Mouse (Mus musculus): Measurements from ENCODE around the gene Acad8.

Gene Acad8

DNA sequence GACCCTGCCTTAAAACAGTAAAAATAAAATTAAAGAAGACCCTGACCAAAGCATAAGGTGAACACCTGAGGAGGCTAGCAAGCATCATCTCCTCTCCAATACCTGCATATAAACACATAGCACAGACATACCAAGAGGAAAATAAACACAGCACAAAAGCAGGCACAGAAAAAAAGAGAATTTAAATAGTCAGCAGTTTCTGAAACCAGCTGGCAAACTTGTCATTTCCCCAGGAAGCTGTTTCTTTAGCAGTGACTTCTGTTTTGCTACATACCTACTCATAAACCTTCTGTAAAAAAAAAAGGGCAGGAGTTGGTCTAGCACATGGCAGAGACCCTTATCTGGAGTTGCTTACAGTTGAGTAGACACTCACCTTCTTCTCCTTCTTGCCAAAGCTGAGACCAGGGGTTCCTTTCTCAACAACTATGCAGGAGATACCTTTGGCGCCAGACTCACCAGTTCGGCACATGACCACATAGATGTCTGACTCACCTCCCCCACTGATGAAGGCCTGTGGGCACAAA lies 14.2 kb downstream of the Acad8 start:
- no peak for DNase-seq (ENCODE audit: inconsistent ontology term)

DNA sequence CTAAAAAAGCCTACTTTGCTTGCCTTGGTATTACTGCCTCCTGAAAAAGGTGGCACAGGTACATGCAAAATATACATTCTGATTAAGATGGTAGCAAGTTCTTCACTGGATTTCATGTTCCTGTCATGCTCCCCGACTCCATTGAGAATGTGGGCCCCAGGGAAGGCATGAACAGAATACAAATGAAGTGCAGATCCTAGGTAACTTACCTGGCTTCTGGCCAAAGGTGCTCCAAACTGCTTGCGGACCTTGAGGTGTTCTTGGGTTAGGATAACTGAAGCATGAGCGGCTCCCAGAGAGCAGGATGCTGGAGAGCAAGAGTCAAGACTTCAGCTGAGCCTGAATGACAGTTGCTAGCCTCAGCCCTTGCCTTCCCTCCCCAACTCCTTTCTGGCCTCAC lies 20.6 kb downstream of the Acad8 start:
- no peak for DNase-seq (ENCODE audit: inconsistent ontology term)

DNA sequence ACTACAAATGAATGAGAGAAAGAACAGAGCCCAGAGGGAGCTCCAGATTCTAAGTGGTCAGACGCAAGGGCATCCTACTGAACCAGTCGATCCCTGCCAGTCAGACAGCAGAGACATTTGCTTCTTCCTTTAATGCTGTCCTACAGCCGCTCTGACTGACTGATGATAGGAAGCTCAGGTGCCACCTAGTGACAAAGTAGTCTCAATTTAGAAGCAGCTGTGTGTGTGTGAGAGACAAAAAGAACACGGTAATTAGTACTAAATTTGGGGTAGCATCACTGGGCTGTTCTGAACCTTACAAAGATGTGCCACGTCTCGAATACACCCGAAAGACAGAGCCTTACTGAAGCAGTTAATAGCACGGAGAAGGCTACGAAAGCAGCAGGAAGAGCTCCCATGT lies 21.6 kb downstream of the Acad8 start:
- no peak for DNase-seq (ENCODE audit: inconsistent ontology term)

DNA sequence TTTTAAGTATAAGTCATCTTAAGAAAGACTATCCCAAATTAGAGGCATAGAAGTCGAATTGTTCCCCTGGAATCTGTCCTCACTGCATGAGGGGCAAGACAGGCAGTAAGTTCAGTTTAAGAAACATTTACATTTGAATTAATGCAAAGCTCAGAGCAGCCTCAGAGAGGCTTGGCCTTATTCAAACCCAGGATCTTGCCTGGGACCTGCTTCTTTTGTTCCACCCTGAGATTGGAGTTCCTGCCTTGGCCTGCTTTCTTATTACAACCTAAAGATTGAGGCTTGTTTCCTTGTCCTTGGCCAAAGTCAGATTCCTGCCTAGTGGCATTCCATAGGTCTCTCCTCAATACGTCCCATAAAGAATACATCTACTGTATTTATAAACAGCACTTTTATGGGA lies 51.6 kb downstream of the Acad8 start:
- no peak for DNase-seq (ENCODE audit: inconsistent ontology term)

DNA sequence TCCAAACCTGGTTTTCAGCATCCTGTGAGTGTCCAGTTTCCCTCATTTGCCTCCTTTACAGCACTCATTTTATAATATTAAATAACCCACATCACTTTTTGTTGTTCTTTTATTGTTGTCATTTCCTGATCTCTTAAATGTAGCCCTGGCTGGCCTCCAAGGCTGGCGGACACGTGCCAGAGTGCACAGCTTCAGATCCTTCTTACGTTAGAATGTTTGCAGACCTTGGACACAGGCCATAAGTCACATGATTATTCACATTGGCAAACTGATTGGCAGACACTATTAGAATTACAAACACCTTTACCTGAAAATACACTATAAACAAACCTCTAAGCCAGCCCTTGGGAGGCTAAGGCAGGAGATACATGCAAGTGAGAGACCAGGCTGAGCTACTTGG lies 75.2 kb downstream of the Acad8 start:
- no peak for DNase-seq (ENCODE audit: inconsistent ontology term)
